Mouse (Mus musculus): ENCODE measurements around the gene Chil1. TPM values are rescaled to one million over a fixed set of nuclear protein-coding genes. Genes with fewer than 3 reads are reported as not detected.

The Chil1 gene
- polyA plus RNA-seq, 1 experiment from 2014 or later, result 19.3 TPM

DNA sequence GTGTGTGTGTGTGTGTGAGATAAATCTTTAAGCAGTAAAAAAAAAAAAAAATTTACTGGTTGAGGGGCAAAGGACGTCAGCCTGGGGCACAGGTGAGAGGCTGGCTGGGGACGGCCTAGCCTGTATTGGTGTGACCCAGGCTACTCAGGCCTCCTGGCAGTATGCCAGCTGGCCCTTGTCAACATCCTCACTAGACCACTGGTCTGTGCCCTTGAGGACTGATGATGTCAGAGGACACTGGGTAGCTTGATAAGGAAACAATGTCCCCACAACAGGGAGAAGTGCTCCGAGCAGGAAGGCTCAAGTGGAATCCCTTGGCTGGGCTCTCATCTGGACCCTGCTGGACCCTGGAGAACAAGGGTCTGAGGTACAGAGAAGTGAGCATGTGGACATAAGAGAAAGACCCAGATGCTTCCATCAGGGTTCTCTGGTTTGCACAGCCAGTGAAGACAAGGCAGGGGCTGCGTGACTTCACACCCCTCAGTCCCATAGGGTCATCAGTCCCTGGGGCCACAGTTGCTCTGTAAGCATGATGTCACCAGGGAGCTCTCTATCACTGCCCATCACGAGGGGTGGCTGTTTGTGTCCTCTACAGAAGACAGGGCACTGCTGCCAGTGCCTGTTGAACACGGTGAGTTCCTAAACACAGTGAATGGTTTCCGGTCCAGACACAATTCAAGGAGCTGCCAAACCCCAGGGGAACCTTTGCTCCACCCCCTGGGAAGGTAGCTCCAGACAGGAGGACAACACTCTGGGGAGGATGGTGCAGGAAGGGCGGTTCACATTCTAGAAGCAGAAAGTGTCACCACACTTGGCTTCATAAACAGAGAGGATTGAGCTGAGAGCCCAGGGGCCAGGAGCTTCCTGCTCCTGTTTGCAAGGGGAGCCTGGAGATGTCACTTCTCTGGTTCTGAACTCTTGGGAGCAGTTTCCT is 40.4 kb downstream of the Chil1 start:
- peaks cover 32% of the 10 kb centered on the region for H3K4me1 ChIP-seq (ENCODE audit: insufficient read depth)
- H3K9ac ChIP-seq (replicated peaks), result no peak overlapping the region
- 40% methylated on average over 8 of the region's 8 CpGs for WGBS (ENCODE audit: insufficient replicate concordance)
- peak overlapping the region; percentile 82 for H3K27ac ChIP-seq (ENCODE audit: low read depth)
- TF ChIP-seq CTCF (IDR thresholded peaks at IDR 0.05; ENCODE audit: low read depth) (no peak), EP300 (IDR thresholded peaks at IDR 0.05; ENCODE audit: low read depth) (no peak; the same call in 1 of the 2 replicates)
- ATAC-seq (peak; percentile 91), DNase-seq (peak; percentile 78)
- no peak overlapping the region for H3K4me2 ChIP-seq (ENCODE audit: low read depth, low read length)
- H3K4me3 ChIP-seq (ENCODE audit: low read depth, low read length), result no peak overlapping the region
- no peaks in the 10 kb centered on the region for H3K36me3 ChIP-seq (replicated peaks; ENCODE audit: insufficient read depth, low read length)
- no peaks in the 10 kb centered on the region for H3K9me3 ChIP-seq (ENCODE audit: low read length)
- H3K27me3 ChIP-seq (ENCODE audit: insufficient read depth, low read length), result no peaks in the 10 kb centered on the region

DNA sequence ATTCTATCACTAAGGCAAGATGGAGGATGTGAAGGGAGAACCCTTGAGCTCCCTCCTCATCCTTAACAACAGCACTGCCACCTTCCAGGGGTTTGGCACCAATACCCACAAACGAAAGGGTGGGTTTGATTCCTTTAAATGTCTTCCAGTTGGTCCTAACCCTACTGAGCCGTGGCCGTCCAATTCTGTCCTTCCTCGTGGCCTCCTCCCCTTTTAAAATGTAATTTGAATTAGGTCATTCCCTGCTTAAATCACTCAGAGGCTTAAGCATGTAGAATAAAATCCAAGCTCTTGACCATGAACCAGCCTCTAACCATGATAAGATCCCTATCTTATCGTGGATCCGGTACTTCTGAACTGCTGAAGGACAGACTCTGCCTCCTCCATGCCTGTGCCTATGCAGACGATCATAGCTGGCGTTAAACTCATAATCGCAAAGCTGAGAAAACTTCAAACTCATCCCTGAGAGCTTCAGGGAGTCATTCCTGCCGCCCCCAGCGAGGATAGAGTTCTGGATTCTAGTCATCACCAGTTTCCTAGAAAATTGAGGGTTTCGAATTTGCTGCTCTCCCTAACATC is 42.8 kb downstream of the Chil1 start:
- no peaks in the 10 kb centered on the region for H3K27me3 ChIP-seq (ENCODE audit: insufficient read depth, low read length)
- ATAC-seq, result no peak
- H3K9ac ChIP-seq (replicated peaks), result no peak overlapping the region
- WGBS (ENCODE audit: insufficient replicate concordance), result 74% methylated on average over 12 of the region's 12 CpGs
- H3K9me3 ChIP-seq (ENCODE audit: low read length), result no peaks in the 10 kb centered on the region
- H3K4me1 ChIP-seq (ENCODE audit: insufficient read depth), result peaks cover 18% of the 10 kb centered on the region
- no peak for TF ChIP-seq CTCF (IDR thresholded peaks at IDR 0.05; ENCODE audit: low read depth)
- no peak for TF ChIP-seq EP300 (IDR thresholded peaks at IDR 0.05; ENCODE audit: low read depth)
- no peak overlapping the region for H3K4me2 ChIP-seq (ENCODE audit: low read depth, low read length)
- no peak for DNase-seq
- H3K4me3 ChIP-seq (ENCODE audit: low read depth, low read length), result no peak overlapping the region
- H3K27ac ChIP-seq (ENCODE audit: low read depth), result no peak overlapping the region
- H3K36me3 ChIP-seq (replicated peaks; ENCODE audit: insufficient read depth, low read length), result no peaks in the 10 kb centered on the region

DNA sequence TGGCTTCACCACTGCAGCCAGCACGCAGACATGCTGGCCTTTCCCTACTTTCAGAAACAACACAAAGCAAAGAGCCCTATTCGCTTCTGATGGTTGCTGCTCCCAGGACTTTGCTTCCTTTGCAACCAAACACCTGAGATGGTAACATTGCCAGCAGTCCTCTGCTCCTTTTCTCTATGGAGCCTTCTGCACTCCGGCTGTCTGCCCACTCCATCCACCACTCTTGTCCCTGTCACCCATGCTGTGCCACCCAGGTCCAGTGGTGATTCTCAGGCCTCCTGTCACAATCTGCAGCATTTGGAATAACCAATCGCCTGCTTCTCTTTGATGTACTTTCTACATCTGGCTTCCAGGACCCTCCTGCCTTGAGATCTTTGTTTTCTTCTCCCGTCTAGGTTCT is 43.4 kb downstream of the Chil1 start:
- Histone ChIP-seq H3K27me3 (ENCODE audit: insufficient read depth, low read length) (no peaks in the 10 kb centered on the region), H3K4me2 (ENCODE audit: low read depth, low read length) (no peak overlapping the region), H3K36me3 (replicated peaks; ENCODE audit: insufficient read depth, low read length) (no peaks in the 10 kb centered on the region), H3K27ac (ENCODE audit: low read depth) (no peak overlapping the region), H3K4me3 (ENCODE audit: low read depth, low read length) (no peak overlapping the region), H3K4me1 (ENCODE audit: insufficient read depth) (peaks cover 23% of the 10 kb centered on the region), H3K9me3 (ENCODE audit: low read length) (no peaks in the 10 kb centered on the region), H3K9ac (replicated peaks) (no peak overlapping the region)
- TF ChIP-seq EP300 (IDR thresholded peaks at IDR 0.05; ENCODE audit: low read depth) (no peak), CTCF (IDR thresholded peaks at IDR 0.05; ENCODE audit: low read depth) (no peak)
- no peak for DNase-seq
- ATAC-seq, result no peak
- whole genome bisulfite sequencing (ENCODE audit: insufficient replicate concordance), result 81% methylated on average over 5 of the region's 5 CpGs

DNA sequence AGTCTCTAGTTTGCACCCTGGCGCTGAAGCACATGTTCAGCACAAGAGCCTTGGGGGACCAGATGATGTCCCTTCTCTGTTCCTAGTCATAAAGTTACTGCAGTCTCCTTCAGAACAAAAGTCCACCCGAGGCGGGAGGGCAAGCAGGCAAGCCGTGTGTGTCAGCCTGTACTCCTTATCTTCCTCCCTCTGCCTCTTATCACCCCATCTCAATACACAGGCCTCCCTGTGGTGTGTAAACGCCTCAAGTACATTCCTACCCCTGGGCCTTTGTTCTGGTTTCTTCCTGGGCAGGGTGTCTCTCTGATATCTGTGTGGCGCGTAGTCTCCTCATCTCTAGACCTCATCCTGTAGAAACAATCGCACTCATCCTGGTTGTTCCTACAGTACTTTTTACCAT is 44.8 kb downstream of the Chil1 start:
- WGBS (ENCODE audit: insufficient replicate concordance), result 62% methylated on average over 8 of the region's 8 CpGs
- no peak for DNase-seq
- H3K4me2 ChIP-seq (ENCODE audit: low read depth, low read length), result no peak overlapping the region
- H3K27ac ChIP-seq (ENCODE audit: low read depth), result no peak overlapping the region
- H3K27me3 ChIP-seq (ENCODE audit: insufficient read depth, low read length), result no peaks in the 10 kb centered on the region
- no peak for ATAC-seq
- no peaks in the 10 kb centered on the region for H3K9me3 ChIP-seq (ENCODE audit: low read length)
- no peak for TF ChIP-seq CTCF (IDR thresholded peaks at IDR 0.05; ENCODE audit: low read depth)
- no peak for TF ChIP-seq EP300 (IDR thresholded peaks at IDR 0.05; ENCODE audit: low read depth)
- peaks cover 16% of the 10 kb centered on the region for H3K4me1 ChIP-seq (ENCODE audit: insufficient read depth)
- no peaks in the 10 kb centered on the region for H3K36me3 ChIP-seq (replicated peaks; ENCODE audit: insufficient read depth, low read length)
- H3K4me3 ChIP-seq (ENCODE audit: low read depth, low read length), result no peak overlapping the region
- H3K9ac ChIP-seq (replicated peaks), result no peak overlapping the region

DNA sequence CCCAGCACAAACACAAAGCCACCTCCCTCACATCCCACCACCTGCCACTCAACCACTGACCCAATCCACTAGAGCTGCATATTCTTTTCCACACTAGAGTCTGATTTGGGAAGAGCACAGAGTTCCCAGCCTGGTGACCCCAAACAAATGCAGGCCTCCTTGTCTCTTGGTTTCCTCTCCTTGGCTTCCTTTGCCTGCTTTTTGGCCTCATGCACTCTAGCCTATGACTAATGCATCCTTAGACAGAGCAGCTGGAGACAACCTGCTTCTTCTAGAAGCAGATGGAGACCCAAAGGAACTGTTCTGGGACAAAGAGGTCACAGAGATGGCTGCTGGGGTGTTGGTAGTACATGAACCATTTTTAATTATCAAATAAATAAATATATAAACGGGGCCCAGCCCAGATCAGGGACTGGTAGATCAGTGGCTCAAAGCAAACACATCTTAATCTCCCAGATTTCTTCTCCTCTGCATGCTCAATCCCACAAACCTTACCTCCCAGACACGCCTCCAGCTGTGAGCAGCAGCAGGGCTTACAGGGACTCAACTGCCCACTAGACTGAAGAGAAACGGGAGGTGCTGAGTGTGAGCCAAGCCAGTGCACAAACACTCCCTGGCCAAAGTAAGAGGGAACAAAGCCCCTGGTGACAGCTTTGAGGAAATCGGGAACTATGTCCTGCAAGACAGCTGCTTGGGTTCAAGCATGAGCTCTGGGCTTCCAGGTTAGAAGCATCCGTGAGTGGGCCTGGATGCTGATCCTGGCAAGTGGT is 48.0 kb downstream of the Chil1 start:
- H3K4me3 ChIP-seq (ENCODE audit: low read depth, low read length), result no peak overlapping the region
- WGBS (ENCODE audit: insufficient replicate concordance), result 73% methylated on average over 5 of the region's 5 CpGs
- ATAC-seq, result no peak
- H3K9me3 ChIP-seq (ENCODE audit: low read length), result no peaks in the 10 kb centered on the region
- TF ChIP-seq CTCF (IDR thresholded peaks at IDR 0.05; ENCODE audit: low read depth), result no peak
- TF ChIP-seq EP300 (IDR thresholded peaks at IDR 0.05; ENCODE audit: low read depth), result no peak
- H3K27me3 ChIP-seq (ENCODE audit: insufficient read depth, low read length), result peaks cover 12% of the 10 kb centered on the region
- peaks cover 16% of the 10 kb centered on the region for H3K4me1 ChIP-seq (ENCODE audit: insufficient read depth)
- H3K4me2 ChIP-seq (ENCODE audit: low read depth, low read length), result no peak overlapping the region
- no peak for DNase-seq
- H3K36me3 ChIP-seq (replicated peaks; ENCODE audit: insufficient read depth, low read length), result no peaks in the 10 kb centered on the region
- no peak overlapping the region for H3K9ac ChIP-seq (replicated peaks)
- H3K27ac ChIP-seq (ENCODE audit: low read depth), result no peak overlapping the region

All from liver, postnatal 0 days (tissue).